Mouse (Mus musculus): ENCODE results near the gene Ano7. TPM values are rescaled to one million over a fixed set of nuclear protein-coding genes. Genes with fewer than 3 reads are reported as not detected.

Gene Ano7
- polyA plus RNA-seq, 1 experiment from 2014 or later = 1.7 TPM

DNA sequence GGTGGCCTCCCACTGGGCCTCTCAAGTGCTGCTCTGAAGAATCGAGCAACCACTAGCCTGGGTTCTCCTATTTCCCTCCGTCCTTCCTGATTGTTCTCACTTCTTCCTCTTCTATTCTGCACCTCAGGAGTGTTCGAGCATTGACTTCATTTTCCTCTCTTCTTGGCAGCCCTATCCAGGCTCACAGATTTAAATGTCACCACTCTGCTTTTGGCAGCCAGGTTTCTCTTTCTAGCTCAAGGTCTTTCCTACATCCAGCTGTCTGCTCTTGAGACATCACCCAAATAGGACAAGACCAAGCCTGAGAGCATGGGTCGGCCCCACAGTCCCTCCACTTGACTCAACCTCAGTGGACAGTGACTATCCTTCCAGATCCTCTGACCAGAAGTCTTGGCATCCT lies 11.1 kb upstream of the Ano7 start:
- Histone ChIP-seq H3K9me3 (ENCODE audit: control insufficient read depth, low read length) (no peaks in the 10 kb centered on the region), H3K4me3 (ENCODE audit: low read length) (no peak overlapping the region), H3K36me3 (ENCODE audit: control insufficient read depth, insufficient read depth, low read length) (peaks cover 47% of the 10 kb centered on the region), H3K4me2 (ENCODE audit: low read length) (no peak overlapping the region), H3K27ac (ENCODE audit: low read depth, low read length) (no peak overlapping the region), H3K4me1 (ENCODE audit: control insufficient read depth, insufficient read depth, low read depth, low read length) (no peaks in the 10 kb centered on the region), H3K27me3 (replicated peaks; ENCODE audit: control insufficient read depth, insufficient read depth, low read length) (no peaks in the 10 kb centered on the region), H3K9ac (ENCODE audit: low read depth, low read length) (no peak overlapping the region)
- WGBS = 88% methylated on average over 4 of the region's 4 CpGs
- ATAC-seq = no peak

- ATAC-seq = no peak
- Histone ChIP-seq H3K4me3 (ENCODE audit: low read length) (no peak overlapping the region), H3K4me2 (ENCODE audit: low read length) (no peak overlapping the region), H3K4me1 (ENCODE audit: control insufficient read depth, insufficient read depth, low read depth, low read length) (no peaks in the 10 kb centered on the region), H3K27ac (ENCODE audit: low read depth, low read length) (no peak overlapping the region), H3K9ac (ENCODE audit: low read depth, low read length) (no peak overlapping the region), H3K36me3 (ENCODE audit: control insufficient read depth, insufficient read depth, low read length) (peaks cover 35% of the 10 kb centered on the region), H3K9me3 (ENCODE audit: control insufficient read depth, low read length) (no peaks in the 10 kb centered on the region), H3K27me3 (replicated peaks; ENCODE audit: control insufficient read depth, insufficient read depth, low read length) (no peaks in the 10 kb centered on the region)
- 93% methylated on average over 6 of the region's 6 CpGs for WGBS
Measured at GRCm38 (mm10) chr1:93365641-93366040, 8.1 kb upstream of the Ano7 start.

- Histone ChIP-seq H3K4me1 (ENCODE audit: control insufficient read depth, insufficient read depth, low read depth, low read length) (no peaks in the 10 kb centered on the region), H3K9me3 (ENCODE audit: control insufficient read depth, low read length) (no peaks in the 10 kb centered on the region), H3K4me3 (ENCODE audit: low read length) (no peak overlapping the region), H3K27me3 (replicated peaks; ENCODE audit: control insufficient read depth, insufficient read depth, low read length) (no peaks in the 10 kb centered on the region), H3K27ac (ENCODE audit: low read depth, low read length) (no peak overlapping the region), H3K4me2 (ENCODE audit: low read length) (no peak overlapping the region), H3K9ac (ENCODE audit: low read depth, low read length) (no peak overlapping the region), H3K36me3 (ENCODE audit: control insufficient read depth, insufficient read depth, low read length) (no peaks in the 10 kb centered on the region)
- WGBS = 81% methylated on average over 5 of the region's 5 CpGs
- no peak for ATAC-seq
Measured at GRCm38 (mm10) chr1:93377307-93377706, 3.6 kb downstream of the Ano7 start.

- H3K36me3 ChIP-seq (ENCODE audit: control insufficient read depth, insufficient read depth, low read length) = no peaks in the 10 kb centered on the region
- H3K27me3 ChIP-seq (replicated peaks; ENCODE audit: control insufficient read depth, insufficient read depth, low read length) = no peaks in the 10 kb centered on the region
- ATAC-seq = no peak
- H3K9ac ChIP-seq (ENCODE audit: low read depth, low read length) = no peak overlapping the region
- no peaks in the 10 kb centered on the region for H3K4me1 ChIP-seq (ENCODE audit: control insufficient read depth, insufficient read depth, low read depth, low read length)
- no peak overlapping the region for H3K4me3 ChIP-seq (ENCODE audit: low read length)
- H3K4me2 ChIP-seq (ENCODE audit: low read length) = no peak overlapping the region
- H3K9me3 ChIP-seq (ENCODE audit: control insufficient read depth, low read length) = no peaks in the 10 kb centered on the region
- WGBS = 73% methylated on average over 5 of the region's 5 CpGs
- H3K27ac ChIP-seq (ENCODE audit: low read depth, low read length) = no peak overlapping the region
Measured at GRCm38 (mm10) chr1:93379117-93379516, 5.4 kb downstream of the Ano7 start.

DNA sequence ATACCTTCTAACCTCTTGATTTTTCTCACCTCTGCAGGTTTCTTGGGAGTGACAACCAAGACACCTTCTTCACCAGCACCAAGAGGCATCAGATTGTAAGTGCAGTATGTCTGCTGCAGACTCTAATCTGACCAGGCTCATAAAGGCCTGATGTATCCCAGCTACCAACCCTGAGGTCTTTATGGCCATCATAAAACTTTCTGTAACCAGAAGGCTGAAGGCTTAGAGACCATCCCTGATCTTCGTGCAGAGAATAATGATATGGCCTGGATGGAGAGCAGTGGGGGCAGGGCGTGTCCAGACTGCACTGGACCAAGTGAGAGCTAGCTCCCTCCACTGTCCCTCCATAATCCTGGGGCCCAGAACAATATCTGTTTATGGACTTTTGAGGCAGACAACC lies 13.5 kb downstream of the Ano7 start:
- Histone ChIP-seq H3K4me1 (ENCODE audit: control insufficient read depth, insufficient read depth, low read depth, low read length) (no peaks in the 10 kb centered on the region), H3K27me3 (replicated peaks; ENCODE audit: control insufficient read depth, insufficient read depth, low read length) (no peaks in the 10 kb centered on the region), H3K9ac (ENCODE audit: low read depth, low read length) (no peak overlapping the region), H3K27ac (ENCODE audit: low read depth, low read length) (no peak overlapping the region), H3K9me3 (ENCODE audit: control insufficient read depth, low read length) (no peaks in the 10 kb centered on the region), H3K4me2 (ENCODE audit: low read length) (no peak overlapping the region), H3K4me3 (ENCODE audit: low read length) (no peak overlapping the region), H3K36me3 (ENCODE audit: control insufficient read depth, insufficient read depth, low read length) (no peaks in the 10 kb centered on the region)
- 88% methylated on average over 2 of the region's 2 CpGs for WGBS
- no peak for ATAC-seq

- no peaks in the 10 kb centered on the region for H3K4me1 ChIP-seq (ENCODE audit: control insufficient read depth, insufficient read depth, low read depth, low read length)
- no peaks in the 10 kb centered on the region for H3K27me3 ChIP-seq (replicated peaks; ENCODE audit: control insufficient read depth, insufficient read depth, low read length)
- WGBS = 58% methylated on average over 2 of the region's 2 CpGs
- no peak for ATAC-seq
- no peak overlapping the region for H3K27ac ChIP-seq (ENCODE audit: low read depth, low read length)
- H3K9ac ChIP-seq (ENCODE audit: low read depth, low read length) = no peak overlapping the region
- no peak overlapping the region for H3K4me3 ChIP-seq (ENCODE audit: low read length)
- H3K9me3 ChIP-seq (ENCODE audit: control insufficient read depth, low read length) = no peaks in the 10 kb centered on the region
- H3K4me2 ChIP-seq (ENCODE audit: low read length) = no peak overlapping the region
- no peaks in the 10 kb centered on the region for H3K36me3 ChIP-seq (ENCODE audit: control insufficient read depth, insufficient read depth, low read length)
Measured at GRCm38 (mm10) chr1:93388906-93389305, 15.2 kb downstream of the Ano7 start.

DNA sequence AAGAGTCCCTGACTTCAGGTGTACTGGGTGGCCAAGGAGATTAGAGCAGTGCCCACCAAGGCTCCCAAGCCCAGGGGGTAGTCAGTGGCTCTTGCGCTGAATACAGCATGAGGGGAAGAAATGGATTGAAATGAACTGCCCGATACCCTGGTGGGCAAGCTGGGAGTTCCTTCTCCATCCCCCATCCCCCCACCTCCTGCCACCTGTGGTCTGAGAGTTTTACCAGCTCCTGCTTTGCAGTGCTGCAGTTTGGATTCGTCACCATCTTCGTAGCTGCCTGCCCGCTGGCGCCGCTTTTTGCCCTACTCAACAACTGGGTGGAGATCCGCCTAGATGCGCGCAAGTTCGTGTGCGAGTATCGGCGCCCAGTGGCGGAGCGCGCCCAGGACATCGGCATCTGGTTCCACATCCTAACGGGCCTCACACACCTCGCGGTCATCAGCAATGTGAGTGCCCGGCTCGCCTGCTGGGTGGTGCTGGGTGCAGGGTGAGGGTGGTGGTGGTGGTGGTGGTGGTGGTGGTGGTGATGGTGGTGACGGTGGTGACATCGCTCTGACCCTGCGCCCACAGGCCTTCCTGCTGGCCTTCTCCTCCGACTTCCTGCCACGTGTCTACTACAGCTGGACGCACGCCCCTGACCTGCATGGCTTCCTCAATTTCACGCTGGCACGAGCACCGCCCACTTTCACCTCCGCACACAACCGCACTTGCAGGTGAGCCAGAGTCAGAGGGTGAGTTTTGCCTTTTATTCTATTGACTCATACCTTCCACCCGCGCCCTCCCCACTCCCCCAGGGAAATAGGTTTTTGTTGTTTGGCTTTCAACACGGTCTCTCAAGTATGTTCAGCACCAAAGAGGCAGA lies 27.7 kb downstream of the Ano7 start:
- H3K4me2 ChIP-seq (ENCODE audit: low read length) = peak overlapping the region; percentile 53
- peak overlapping the region; percentile 23 for H3K4me3 ChIP-seq (ENCODE audit: low read length)
- peaks cover under 1% of the 10 kb centered on the region for H3K36me3 ChIP-seq (ENCODE audit: control insufficient read depth, insufficient read depth, low read length)
- H3K9me3 ChIP-seq (ENCODE audit: control insufficient read depth, low read length) = no peaks in the 10 kb centered on the region
- H3K4me1 ChIP-seq (ENCODE audit: control insufficient read depth, insufficient read depth, low read depth, low read length) = no peaks in the 10 kb centered on the region
- ATAC-seq = peak; percentile 24; the same call in 1 of the 2 replicates
- 19% methylated on average over 38 of the region's 38 CpGs for WGBS
- 0 out of 2 replicates have a peak overlapping the region, but pooled peaks have one; percentile 14 for H3K9ac ChIP-seq (ENCODE audit: low read depth, low read length)
- no peaks in the 10 kb centered on the region for H3K27me3 ChIP-seq (replicated peaks; ENCODE audit: control insufficient read depth, insufficient read depth, low read length)
- H3K27ac ChIP-seq (ENCODE audit: low read depth, low read length) = no peak overlapping the region

- H3K27ac ChIP-seq (ENCODE audit: low read depth, low read length) = no peak overlapping the region
- no peak overlapping the region for H3K4me2 ChIP-seq (ENCODE audit: low read length)
- H3K4me1 ChIP-seq (ENCODE audit: control insufficient read depth, insufficient read depth, low read depth, low read length) = no peaks in the 10 kb centered on the region
- H3K36me3 ChIP-seq (ENCODE audit: control insufficient read depth, insufficient read depth, low read length) = peaks cover 20% of the 10 kb centered on the region
- WGBS = 87% methylated on average over 4 of the region's 4 CpGs
- no peak overlapping the region for H3K9ac ChIP-seq (ENCODE audit: low read depth, low read length)
- no peaks in the 10 kb centered on the region for H3K9me3 ChIP-seq (ENCODE audit: control insufficient read depth, low read length)
- H3K4me3 ChIP-seq (ENCODE audit: low read length) = no peak overlapping the region
- H3K27me3 ChIP-seq (replicated peaks; ENCODE audit: control insufficient read depth, insufficient read depth, low read length) = no peaks in the 10 kb centered on the region
- ATAC-seq = no peak
Measured at GRCm38 (mm10) chr1:93403403-93403802, 29.7 kb downstream of the Ano7 start.

GRCm38 (mm10) chr1:93432087-93432486 lies 58.4 kb downstream of the Ano7 start:
- H3K4me2 ChIP-seq (ENCODE audit: low read length) = no peak overlapping the region
- peaks cover 39% of the 10 kb centered on the region for H3K36me3 ChIP-seq (ENCODE audit: control insufficient read depth, insufficient read depth, low read length)
- WGBS = 97% methylated on average over 6 of the region's 6 CpGs

More at GRCm38 (mm10) chr1:93432087-93432486, 58.4 kb downstream of the Ano7 start:
- no peaks in the 10 kb centered on the region for H3K9me3 ChIP-seq (ENCODE audit: control insufficient read depth, low read length)
- H3K27ac ChIP-seq (ENCODE audit: low read depth, low read length) = no peak overlapping the region
- no peaks in the 10 kb centered on the region for H3K27me3 ChIP-seq (replicated peaks; ENCODE audit: control insufficient read depth, insufficient read depth, low read length)
- no peak overlapping the region for H3K4me3 ChIP-seq (ENCODE audit: low read length)
- no peak for ATAC-seq
- H3K9ac ChIP-seq (ENCODE audit: low read depth, low read length) = no peak overlapping the region
- H3K4me1 ChIP-seq (ENCODE audit: control insufficient read depth, insufficient read depth, low read depth, low read length) = no peaks in the 10 kb centered on the region

Data from hindbrain, embryonic 16.5 days (tissue).